Mouse (Mus musculus): ENCODE results near the gene Trarg1.

The Trarg1 gene

GRCm38 (mm10) chr11:76674704-76675103, 4.9 kb upstream of the Trarg1 start:
- DNase-seq, result peak in 1 of 2 experiments; percentile 23

- DNase-seq, result no peak
These were observed 6.0 kb downstream of the Trarg1 start for GRCm38 (mm10) chr11:76685604-76686003.

GRCm38 (mm10) chr11:76692096-76692495, 12.5 kb downstream of the Trarg1 start:
- DNase-seq, result no peak

- DNase-seq, result no peak
These were observed 16.2 kb downstream of the Trarg1 start for GRCm38 (mm10) chr11:76695810-76696209.

- DNase-seq, result no peak
These were observed 20.0 kb downstream of the Trarg1 start for GRCm38 (mm10) chr11:76699626-76700025.

GRCm38 (mm10) chr11:76707656-76708055, 28.0 kb downstream of the Trarg1 start:
- DNase-seq, result no peak

GRCm38 (mm10) chr11:76708066-76708465, 28.5 kb downstream of the Trarg1 start:
- no peak for DNase-seq

GRCm38 (mm10) chr11:76708881-76709280, 29.3 kb downstream of the Trarg1 start:
- DNase-seq, result peak in 1 of 2 experiments; percentile 7

- DNase-seq, result peak; percentile 46 to 65
These were observed 30.2 kb downstream of the Trarg1 start for GRCm38 (mm10) chr11:76709625-76710452.

- DNase-seq, result no peak
These were observed 37.4 kb downstream of the Trarg1 start for GRCm38 (mm10) chr11:76717000-76717399.

GRCm38 (mm10) chr11:76723911-76724310, 44.3 kb downstream of the Trarg1 start:
- peak in 1 of 2 experiments; percentile 25 for DNase-seq

GRCm38 (mm10) chr11:76728093-76728492, 48.5 kb downstream of the Trarg1 start:
- DNase-seq, result no peak

GRCm38 (mm10) chr11:76730650-76731049, 51.0 kb downstream of the Trarg1 start:
- no peak for DNase-seq

- no peak for DNase-seq
These were observed 55.0 kb downstream of the Trarg1 start for GRCm38 (mm10) chr11:76734560-76734959.

- DNase-seq, result no peak
These were observed 56.2 kb downstream of the Trarg1 start for GRCm38 (mm10) chr11:76735753-76736324.

GRCm38 (mm10) chr11:76739125-76739524, 59.5 kb downstream of the Trarg1 start:
- DNase-seq, result peak; percentile 59 to 64

GRCm38 (mm10) chr11:76742511-76742910, 62.9 kb downstream of the Trarg1 start:
- no peak for DNase-seq

- peak; percentile 10 to 27 for DNase-seq
These were observed 64.9 kb downstream of the Trarg1 start for GRCm38 (mm10) chr11:76744550-76744949.

- DNase-seq, result no peak
These were observed 66.3 kb downstream of the Trarg1 start for GRCm38 (mm10) chr11:76745921-76746320.

All from kidney, postnatal 4 days (tissue).